Mouse (Mus musculus) liver, embryonic 14 days (tissue): ENCODE results near the gene Pom121l2. TPM values are rescaled to one million over a fixed set of nuclear protein-coding genes. Genes with fewer than 3 reads are reported as not detected.

Source experiments
- polyA plus RNA-seq: library from polyadenylated mRNA; depleted of rRNA; stranded (reverse); fragments of >200 nt; gene quantifications from 2 replicates; pipeline ENCODE4 v1.2.3, GENCODE M21; 2012; rRNA removed

The Pom121l2 gene
- polyA plus RNA-seq: not detected in 2 replicates

GRCm38 (mm10) chr13:21980981-21981802 lies at the start of gene Pom121l2:
Gene Pom121l2 (plus strand): TSS chr13:21981194.

GRCm38 (mm10) chr13:21944926-21945740 lies 35.9 kb upstream of the Pom121l2 start, which contains the start of gene Zfp184:
Gene Zfp184 (plus strand): TSS chr13:21945094.

GRCm38 (mm10) chr13:22009642-22010041 lies 28.6 kb downstream of the Pom121l2 start, which contains the start of gene Prss16:
Gene Prss16 (minus strand): TSS chr13:22009742.

GRCm38 (mm10) chr13:22035267-22036148 lies 54.5 kb downstream of the Pom121l2 start, which contains the start of the genes Hist1h2ah and Hist1h2bk:
Gene Hist1h2ah (minus strand): TSS chr13:22035568.
Gene Hist1h2bk (plus strand): TSS chr13:22035870.

Other genes starting within 250 kb of the Pom121l2 start
- gene Hist1h4j, start 246.1 kb upstream of the Pom121l2 start, polyA plus RNA-seq: 31.8 and 33.2 TPM in 2 replicates
- 30.3 and 35.2 TPM in 2 replicates for gene Hist1h4k, start 230.7 kb upstream of the Pom121l2 start, polyA plus RNA-seq
- 49.3 and 52.1 TPM in 2 replicates for gene Hist1h2ak, start 227.4 kb upstream of the Pom121l2 start, polyA plus RNA-seq
- 15.9 and 19.2 TPM in 2 replicates for gene Hist1h2bn, start 227.1 kb upstream of the Pom121l2 start, polyA plus RNA-seq
- 9.7 and 11.9 TPM in 2 replicates for gene Hist1h1b, start 200.6 kb upstream of the Pom121l2 start, polyA plus RNA-seq
- gene Hist1h3i, start 197.8 kb upstream of the Pom121l2 start, polyA plus RNA-seq: 30.9 and 33.6 TPM in 2 replicates
- gene Hist1h2an, start 194.0 kb upstream of the Pom121l2 start, polyA plus RNA-seq: 10.0 and 11.5 TPM in 2 replicates
- 2.1 and 3.0 TPM in 2 replicates for gene Hist1h2bp, start 193.7 kb upstream of the Pom121l2 start, polyA plus RNA-seq
- gene Hist1h2bq, start 171.0 kb upstream of the Pom121l2 start, polyA plus RNA-seq: 10.6 and 13.5 TPM in 2 replicates
- 0.12 and 0.19 TPM in 2 replicates for gene Hist1h2ao, start 170.7 kb upstream of the Pom121l2 start, polyA plus RNA-seq
- not detected in 2 replicates for gene Hist1h4m, start 169.4 kb upstream of the Pom121l2 start, polyA plus RNA-seq
- gene Hist1h4n, start 149.0 kb upstream of the Pom121l2 start, polyA plus RNA-seq: 44.5 and 54.6 TPM in 2 replicates
- 78.6 and 88.4 TPM in 2 replicates for gene Hist1h2ap, start 147.7 kb upstream of the Pom121l2 start, polyA plus RNA-seq
- 5.4 and 8.3 TPM in 2 replicates for gene Hist1h2br, start 147.5 kb upstream of the Pom121l2 start, polyA plus RNA-seq
- gene Zfp184, start 36.1 kb upstream of the Pom121l2 start, polyA plus RNA-seq: 0.38 and 0.40 TPM in 2 replicates
- 0.35 and 0.44 TPM in 2 replicates for gene Prss16, start 28.5 kb downstream of the Pom121l2 start, polyA plus RNA-seq
- 4.6 and 8.3 TPM in 2 replicates for gene Hist1h2ah, start 54.4 kb downstream of the Pom121l2 start, polyA plus RNA-seq
- 16.6 and 17.0 TPM in 2 replicates for gene Hist1h2bk, start 54.7 kb downstream of the Pom121l2 start, polyA plus RNA-seq
- gene Hist1h4i, start 60.2 kb downstream of the Pom121l2 start, polyA plus RNA-seq: 88.8 and 92.7 TPM in 2 replicates
- 30.4 and 32.0 TPM in 2 replicates for gene Hist1h2ag, start 61.8 kb downstream of the Pom121l2 start, polyA plus RNA-seq
- gene Hist1h2bj, start 62.0 kb downstream of the Pom121l2 start, polyA plus RNA-seq: 23.7 and 28.8 TPM in 2 replicates
- not detected in 2 replicates for gene Vmn1r188, start 103.2 kb downstream of the Pom121l2 start, polyA plus RNA-seq
- not detected in 2 replicates for gene Vmn1r189, start 124.6 kb downstream of the Pom121l2 start, polyA plus RNA-seq
- gene Vmn1r191, start 202.8 kb downstream of the Pom121l2 start, polyA plus RNA-seq: not detected in 2 replicates
- gene Vmn1r192, start 209.9 kb downstream of the Pom121l2 start, polyA plus RNA-seq: not detected in 2 replicates
- not detected in 2 replicates for gene Vmn1r193, start 242.0 kb downstream of the Pom121l2 start, polyA plus RNA-seq